Mouse (Mus musculus) liver, embryonic 16.5 days (tissue): Measurements from ENCODE around the gene D930007J09Rik. TPM values are rescaled to one million over a fixed set of nuclear protein-coding genes. Genes with fewer than 3 reads are reported as not detected.

Source experiments
- polyA plus RNA-seq: library from polyadenylated mRNA; unstranded; fragments of >200 nt; fragmentation: Nextera tagmentation; extraction: Ambion mirVana; gene quantifications from 2 replicates; pipeline ENCODE4 v1.2.1, GENCODE M21; 2015

Gene D930007J09Rik
- polyA plus RNA-seq, 1 experiment from 2014 or later: not detected

Other genes with a start within 250 kb of the D930007J09Rik start
- gene Mylk4, start 18.9 kb downstream of the D930007J09Rik start, polyA plus RNA-seq: 0.09 and 0.41 TPM in 2 replicates
- gene Wrnip1, start 811 bp downstream of the D930007J09Rik start, polyA plus RNA-seq: 7.5 and 7.8 TPM in 2 replicates
- 39.6 and 41.9 TPM in 2 replicates for gene Serpinb1a, start 48.3 kb upstream of the D930007J09Rik start, polyA plus RNA-seq
- not detected in 2 replicates for gene Serpinb1c, start 95.4 kb upstream of the D930007J09Rik start, polyA plus RNA-seq
- gene Serpinb6b, start 162.4 kb upstream of the D930007J09Rik start, polyA plus RNA-seq: 4.4 and 4.7 TPM in 2 replicates
- gene Serpinb9, start 200.4 kb upstream of the D930007J09Rik start, polyA plus RNA-seq: 1.9 and 2.0 TPM in 2 replicates
- 0.05 TPM in 1 of 2 replicates, not detected in the other for gene Serpinb9b, start 224.6 kb upstream of the D930007J09Rik start, polyA plus RNA-seq